Mouse (Mus musculus) myocyte (in vitro differentiated cells): ENCODE results near the gene Fndc5. TPM values are rescaled to one million over a fixed set of nuclear protein-coding genes. Genes with fewer than 3 reads are reported as not detected.

Experiments used
- H3K27me3 ChIP-seq: one replicate; pipeline ENCODE4 v1.6.1; 2011; ENCODE audit not compliant: control insufficient read depth, insufficient read depth, insufficient read length
- H3K36me3 ChIP-seq: one replicate; pipeline ENCODE4 v1.6.1; 2011; ENCODE audit not compliant: control insufficient read depth, insufficient read depth
- H3K4me2 ChIP-seq: one replicate; pipeline ENCODE4 v1.6.1; 2011; ENCODE audit warnings: low read depth, control low read depth
- H3K4me3 ChIP-seq: one replicate; pipeline ENCODE4 v1.5.1; 2011; ENCODE audit warnings: mild to moderate bottlenecking, control low read depth, moderate library complexity
- H3K79me2 ChIP-seq: one replicate; pipeline ENCODE4 v1.6.1; 2011; ENCODE audit not compliant: control insufficient read depth, insufficient read depth
- H3ac ChIP-seq: one replicate; pipeline ENCODE4 v1.6.1; 2011; ENCODE audit not compliant: control insufficient read depth, insufficient read length
- CEBPB ChIP-seq: IDR thresholded peaks from 2 replicates; pipeline ENCODE4 v1.6.1; 2011; ENCODE audit warnings: mild to moderate bottlenecking, moderate library complexity; ENCODE audit not compliant: poor library complexity, insufficient read depth, severe bottlenecking
- E2F4 ChIP-seq: IDR thresholded peaks from one replicate; pipeline ENCODE4 v1.6.1; 2011; ENCODE audit warnings: mild to moderate bottlenecking, control low read depth, moderate library complexity; ENCODE audit not compliant: insufficient read depth
- MAX ChIP-seq: IDR thresholded peaks from one replicate; pipeline ENCODE4 v1.6.1; 2011; ENCODE audit warnings: low read depth, mild to moderate bottlenecking, control low read depth
- MYOD1 ChIP-seq, 3 experiments: IDR thresholded peaks; one replicate each; pipeline ENCODE4 v1.6.1; 2011; ENCODE audit warnings: control low read depth in 2 of 3, low read depth in 2 of 3, mild to moderate bottlenecking in 2 of 3, moderate library complexity in 1 of 3; ENCODE audit not compliant: insufficient read length in 2 of 3, control insufficient read depth in 1 of 3
- MYOG ChIP-seq, 3 experiments: IDR thresholded peaks; one replicate each; pipeline ENCODE4 v1.6.1; 2011; ENCODE audit warnings: control low read depth in 2 of 3, low read depth in 2 of 3, mild to moderate bottlenecking in 2 of 3; ENCODE audit not compliant: insufficient read length in 2 of 3, control insufficient read depth in 1 of 3, insufficient read depth in 1 of 3
- POLR2A ChIP-seq: IDR thresholded peaks from one replicate; pipeline ENCODE4 v1.6.1; 2011; ENCODE audit warnings: low read depth, mild to moderate bottlenecking, control low read depth, moderate library complexity; ENCODE audit not compliant: insufficient read length
- POLR2AphosphoS2 ChIP-seq: IDR thresholded peaks from one replicate; pipeline ENCODE4 v1.6.1; 2011; ENCODE audit warnings: low read depth, control low read depth; ENCODE audit not compliant: insufficient read length
- REST ChIP-seq: IDR thresholded peaks from one replicate; pipeline ENCODE4 v1.6.1; 2011; ENCODE audit warnings: mild to moderate bottlenecking, control low read depth, moderate library complexity; ENCODE audit not compliant: insufficient read depth, insufficient read length
- SRF ChIP-seq: IDR thresholded peaks from one replicate; pipeline ENCODE4 v1.6.1; 2011; ENCODE audit warnings: low read depth; ENCODE audit not compliant: control insufficient read depth, insufficient read length
- TCF12 ChIP-seq: IDR thresholded peaks from one replicate; pipeline ENCODE4 v1.6.1; 2011; ENCODE audit warnings: mild to moderate bottlenecking, control low read depth; ENCODE audit not compliant: poor library complexity, insufficient read depth, severe bottlenecking
- TCF3 ChIP-seq: IDR thresholded peaks from one replicate; pipeline ENCODE4 v1.6.1; 2011; ENCODE audit warnings: low read depth, control low read depth; ENCODE audit not compliant: insufficient read length
- USF1 ChIP-seq: IDR thresholded peaks from one replicate; pipeline ENCODE4 v1.6.1; 2011; ENCODE audit warnings: low read depth, mild to moderate bottlenecking, control low read depth, moderate library complexity
- polyA plus RNA-seq: library from polyadenylated mRNA; unstranded; fragments of >200 nt; fragmentation: generic; extraction: Trizol; gene quantifications from one replicate; pipeline ENCODE4 v1.2.1, GENCODE M21; 2012; ENCODE audit warnings: missing spikeins

The Fndc5 gene
- polyA plus RNA-seq, 1 experiment, result 41.3 TPM

DNA sequence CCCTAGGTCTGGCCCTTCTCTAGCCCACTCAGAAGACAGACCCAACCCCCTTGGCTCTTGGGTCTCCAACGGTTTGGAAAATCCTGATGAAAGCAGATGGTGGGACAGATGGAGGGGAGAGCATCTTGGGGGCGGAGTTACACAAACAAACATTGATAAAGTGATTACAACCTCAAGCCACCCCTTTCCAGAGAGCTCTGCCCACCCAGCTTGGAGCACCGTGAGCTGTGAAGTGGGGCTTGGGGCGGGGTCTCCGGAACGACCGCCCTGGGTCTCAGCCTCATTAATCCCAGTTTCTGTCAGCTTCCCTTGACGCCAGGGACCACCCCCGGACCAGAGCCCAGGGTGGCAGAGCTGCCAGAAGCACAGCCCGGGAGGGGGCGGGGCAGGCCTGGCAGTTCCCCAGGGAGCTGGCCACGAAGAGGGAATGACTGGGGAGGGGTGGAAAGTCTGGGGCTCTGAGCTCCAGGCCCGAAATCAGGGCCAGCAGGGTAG lies 12.1 kb upstream of the Fndc5 start:
- Histone ChIP-seq H3ac (no peak overlapping the region), H3K36me3 (no peaks in the 10 kb centered on the region), H3K4me2 (no peak overlapping the region), H3K79me2 (no peaks in the 10 kb centered on the region), H3K27me3 (peaks cover 39% of the 10 kb centered on the region), H3K4me3 (no peak overlapping the region)
- TF ChIP-seq CEBPB, result no peak
- TF ChIP-seq E2F4, result no peak
- no peak for TF ChIP-seq USF1
- no peak for TF ChIP-seq MAX
- TF ChIP-seq REST, result no peak
- no peak for TF ChIP-seq TCF3
- TF ChIP-seq POLR2A, result no peak
- TF ChIP-seq MYOD1 (IDR thresholded peaks at IDR 0.05; ENCODE audit: control insufficient read depth in 1 of 3, insufficient read length in 2 of 3, low read depth in 2 of 3), result no peak
- TF ChIP-seq MYOG (IDR thresholded peaks at IDR 0.05; ENCODE audit: control insufficient read depth in 1 of 3, insufficient read depth in 1 of 3, insufficient read length in 2 of 3, low read depth in 2 of 3), result no peak

DNA sequence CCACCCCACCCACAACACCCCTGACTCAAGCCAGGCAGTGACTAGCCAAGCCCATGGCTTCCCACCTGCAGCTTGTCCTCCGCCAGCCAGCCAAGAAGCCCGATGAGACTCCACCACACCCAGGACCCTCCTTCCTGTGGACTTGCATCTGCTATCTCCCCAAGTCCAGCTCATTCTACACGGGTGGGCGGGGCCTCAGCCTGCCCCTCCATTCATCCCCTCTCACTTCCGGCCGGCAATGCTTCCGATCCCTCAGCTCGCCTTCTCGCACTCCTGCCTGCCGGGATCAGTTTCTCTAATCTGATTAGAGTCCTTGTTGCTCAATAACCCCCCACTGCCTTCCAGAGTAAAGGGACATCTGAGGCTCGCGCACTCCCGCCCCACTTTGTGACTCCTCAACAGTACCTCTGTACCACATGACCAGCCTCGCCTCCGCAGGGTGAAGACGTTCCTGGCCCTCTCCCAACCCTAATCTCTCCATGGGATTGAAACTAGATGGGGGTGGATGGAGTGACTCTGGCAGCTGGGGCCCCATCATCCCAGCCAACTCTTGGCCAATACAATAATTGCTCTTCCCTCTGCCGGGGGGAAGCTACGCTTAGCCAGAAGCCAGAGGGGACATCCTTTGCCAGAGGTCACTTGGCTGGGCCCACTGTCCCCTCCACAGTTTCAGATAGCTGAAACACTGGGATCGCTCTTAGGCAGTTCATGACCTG lies 10.9 kb upstream of the Fndc5 start:
- H3ac ChIP-seq, result no peak overlapping the region
- H3K4me2 ChIP-seq, result peak overlapping the region; percentile 50
- H3K4me3 ChIP-seq, result no peak overlapping the region
- no peaks in the 10 kb centered on the region for H3K36me3 ChIP-seq
- H3K27me3 ChIP-seq, result peaks cover 27% of the 10 kb centered on the region
- no peaks in the 10 kb centered on the region for H3K79me2 ChIP-seq
- TF ChIP-seq MYOD1 (IDR thresholded peaks at IDR 0.05; ENCODE audit: control insufficient read depth in 1 of 3, insufficient read length in 2 of 3, low read depth in 2 of 3) (peak in 2 of 3 experiments; percentile 37 to 47), REST (no peak)

DNA sequence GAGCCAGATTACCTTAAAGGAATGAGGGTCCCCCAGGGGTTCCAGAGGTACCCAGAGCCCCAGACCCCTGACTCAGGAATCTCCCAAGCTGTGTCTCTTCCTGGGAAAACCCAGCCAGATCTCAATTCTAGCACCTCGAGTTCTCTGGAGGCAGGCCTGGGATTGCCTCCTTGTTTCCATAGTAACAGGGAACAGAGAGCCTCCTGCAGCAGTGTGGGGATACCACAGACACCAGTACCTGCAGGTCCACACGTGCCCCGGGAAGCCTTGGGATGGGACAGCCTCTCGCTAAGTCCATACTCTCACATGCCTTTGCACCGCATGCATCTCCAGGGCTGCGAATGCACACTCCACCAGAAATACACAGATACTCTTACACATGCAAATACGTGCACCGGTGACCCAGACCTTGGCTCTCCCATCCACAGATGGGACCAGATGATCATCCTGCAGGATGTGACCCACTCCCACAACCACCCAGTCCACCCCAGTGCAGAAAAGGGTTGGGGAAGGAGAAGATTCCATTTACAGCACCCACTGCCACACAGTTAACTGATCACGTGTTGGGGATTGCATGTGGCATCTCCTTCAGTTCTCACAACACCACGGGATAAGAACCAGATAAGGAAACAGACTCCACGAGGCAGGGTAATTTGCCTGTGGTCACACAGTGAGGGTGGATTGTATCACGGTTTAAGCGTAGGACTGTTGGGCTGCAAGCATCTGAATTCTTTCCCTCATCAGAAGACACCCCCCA lies 8.0 kb upstream of the Fndc5 start:
- Histone ChIP-seq H3K4me2 (no peak overlapping the region), H3K4me3 (no peak overlapping the region), H3K27me3 (peaks cover 5% of the 10 kb centered on the region), H3K79me2 (no peaks in the 10 kb centered on the region), H3ac (no peak overlapping the region), H3K36me3 (no peaks in the 10 kb centered on the region)
- TF ChIP-seq TCF12, result no peak
- TF ChIP-seq CEBPB, result no peak
- no peak for TF ChIP-seq MYOG (IDR thresholded peaks at IDR 0.05; ENCODE audit: control insufficient read depth in 1 of 3, insufficient read depth in 1 of 3, insufficient read length in 2 of 3, low read depth in 2 of 3)
- TF ChIP-seq MAX, result no peak
- TF ChIP-seq E2F4, result no peak
- no peak for TF ChIP-seq USF1
- TF ChIP-seq MYOD1 (IDR thresholded peaks at IDR 0.05; ENCODE audit: control insufficient read depth in 1 of 3, insufficient read length in 2 of 3, low read depth in 2 of 3), result no peak
- TF ChIP-seq POLR2A, result no peak
- TF ChIP-seq REST, result no peak
- TF ChIP-seq POLR2AphosphoS2, result no peak
- TF ChIP-seq TCF3, result no peak
- TF ChIP-seq SRF, result no peak

DNA sequence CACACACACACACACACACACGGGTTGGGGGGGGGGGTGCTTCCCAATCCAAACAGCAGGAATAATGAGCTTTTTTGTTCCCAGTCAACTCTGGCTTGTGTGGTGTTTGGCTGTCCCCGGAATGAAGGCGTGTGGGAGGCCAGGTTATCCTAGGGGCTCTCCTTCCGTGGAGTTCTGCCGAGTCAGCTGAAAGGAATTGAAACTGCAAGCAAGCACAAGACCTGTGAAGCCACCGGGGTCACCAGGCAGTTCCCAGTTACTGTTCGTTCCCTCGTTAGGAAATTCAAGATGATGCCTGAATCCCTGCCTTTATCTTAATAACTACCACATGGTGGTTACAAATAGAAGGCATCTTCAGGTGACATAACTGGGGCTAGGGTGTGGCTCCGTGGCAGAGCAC lies 7.4 kb upstream of the Fndc5 start:
- Histone ChIP-seq H3K27me3 (peaks cover 5% of the 10 kb centered on the region), H3ac (no peak overlapping the region), H3K79me2 (no peaks in the 10 kb centered on the region), H3K36me3 (no peaks in the 10 kb centered on the region), H3K4me3 (no peak overlapping the region), H3K4me2 (peak overlapping the region; percentile 1)
- TF ChIP-seq MYOD1 (IDR thresholded peaks at IDR 0.05; ENCODE audit: control insufficient read depth in 1 of 3, insufficient read length in 2 of 3, low read depth in 2 of 3) (no peak), TCF12 (no peak), E2F4 (no peak), POLR2AphosphoS2 (no peak)

DNA sequence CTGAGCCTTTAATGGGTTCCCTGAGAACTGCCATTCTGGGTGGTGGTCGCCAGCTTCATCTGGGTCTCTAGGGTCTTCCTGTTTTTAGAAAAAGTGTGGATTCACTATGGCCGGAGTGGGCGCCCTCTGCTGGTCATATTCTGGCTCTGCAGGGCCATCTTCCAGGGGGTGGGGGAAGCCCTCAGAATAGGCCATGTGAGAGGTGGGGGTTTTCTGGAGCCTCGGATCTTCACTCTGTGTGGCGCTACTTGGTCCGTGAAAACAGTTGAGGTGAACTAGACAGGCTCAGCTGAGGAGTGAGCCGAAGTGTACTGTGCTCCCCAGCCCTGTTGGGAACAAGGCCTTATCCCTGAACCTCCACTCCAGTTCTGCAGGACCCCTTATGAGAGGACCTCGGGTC lies 6.7 kb upstream of the Fndc5 start:
- peaks cover under 1% of the 10 kb centered on the region for H3K27me3 ChIP-seq
- no peak overlapping the region for H3K4me3 ChIP-seq
- no peak for TF ChIP-seq CEBPB
- TF ChIP-seq TCF3, result no peak
- TF ChIP-seq MYOG (IDR thresholded peaks at IDR 0.05; ENCODE audit: control insufficient read depth in 1 of 3, insufficient read depth in 1 of 3, insufficient read length in 2 of 3, low read depth in 2 of 3), result no peak
- H3ac ChIP-seq, result no peak overlapping the region
- no peaks in the 10 kb centered on the region for H3K36me3 ChIP-seq
- H3K4me2 ChIP-seq, result peak overlapping the region; percentile 32
- H3K79me2 ChIP-seq, result no peaks in the 10 kb centered on the region
